30 mouse cellular contexts compared by ENCODE assay signal in the genomic region with DNA sequence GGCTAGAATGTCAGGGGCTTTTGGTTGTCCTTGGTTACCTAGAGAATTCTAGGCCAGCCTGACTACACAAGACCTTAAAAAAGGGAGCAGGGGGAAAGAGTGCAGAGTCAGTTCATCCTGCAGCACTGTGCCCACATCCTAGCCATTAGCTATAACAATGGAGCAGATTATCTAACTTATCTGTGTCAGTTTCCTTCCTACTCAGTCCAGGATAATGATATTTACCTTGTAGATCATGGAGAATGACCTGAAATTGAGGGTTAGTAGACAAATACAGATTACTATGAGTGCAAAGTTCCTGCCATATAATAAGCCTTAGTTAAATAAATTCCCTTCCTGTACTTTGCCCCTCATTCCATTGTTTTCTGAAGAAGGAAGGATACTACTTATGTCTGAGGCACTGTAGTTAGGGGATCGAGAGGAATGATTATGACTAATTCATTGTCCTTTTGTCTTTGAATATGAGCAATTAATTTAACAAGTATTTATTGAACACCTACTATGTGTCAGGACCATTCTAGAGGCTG. TPM values are rescaled to one million over a fixed set of nuclear protein-coding genes. Genes with fewer than 3 reads are reported as not detected.
A peak's percentile ranks its signal among the peaks of the same experiment; 100 is the strongest.
DNase-seq lines count a peak whose midpoint lies in the region; ATAC-seq and TF ChIP-seq lines count a peak whose summit lies in the region.
"Had no signal": no experiment of that assay in that cellular context is flagged by ENCODE, and none has a peak within 500 bp of the region (broad histone marks: within the 10 kb centered on the region; RNA-seq: fewer than 3 reads in every experiment).

No protein-coding gene starts in this region.

- H3K27ac ChIP-seq in testis, adult 2 months (ENCODE audit: control insufficient read depth, insufficient read depth, low read depth, low read length): no peak overlapping the region
- no peak overlapping the region; the same call in 1 of the 2 replicates for H3K27ac ChIP-seq in intestine, embryonic 16.5 days (ENCODE audit: low read length)
- H3K27ac ChIP-seq in stomach, embryonic 16.5 days (ENCODE audit: low read length): no peak overlapping the region
- H3K27ac ChIP-seq: embryonic facial prominence, embryonic 12.5 days; embryonic facial prominence, embryonic 15.5 days; gastrocnemius, adult 2 months; heart, embryonic 10.5 days; heart, embryonic 13.5 days; hindbrain, embryonic 14.5 days had no signal

- peak; percentile 93 for ATAC-seq in intestine, embryonic 16.5 days
- ATAC-seq in stomach, embryonic 16.5 days (ENCODE audit: insufficient read depth, low FRiP score): peak; percentile 62
- ATAC-seq: CD4-positive, CD25-positive, alpha-beta regulatory T cell, adult 4 months; forebrain, embryonic 14.5 days; forebrain, postnatal 0 days had no signal

- TF ChIP-seq POLR2A in testis, adult 2 months (IDR thresholded peaks at IDR 0.05; ENCODE audit: control insufficient read depth, low read depth, low read length): no peak

- TF ChIP-seq CTCF in testis, adult 2 months (IDR thresholded peaks at IDR 0.05; ENCODE audit: control insufficient read depth, insufficient read depth, insufficient replicate concordance, low read depth, low read length): no peak

- H3K9ac ChIP-seq in intestine, embryonic 16.5 days (ENCODE audit: low read depth, low read length): no peak overlapping the region
- H3K9ac ChIP-seq in stomach, embryonic 16.5 days (ENCODE audit: low read length): no peak overlapping the region
- H3K9ac ChIP-seq: embryonic facial prominence, embryonic 12.5 days; embryonic facial prominence, embryonic 15.5 days; forebrain, postnatal 0 days; heart, embryonic 13.5 days; hindbrain, embryonic 14.5 days had no signal

- H3K4me1 ChIP-seq in testis, adult 2 months (ENCODE audit: control insufficient read depth, insufficient read depth, low read length): no peaks in the 10 kb centered on the region; the same call in 1 of the 2 replicates
- H3K4me1 ChIP-seq in intestine, embryonic 16.5 days (ENCODE audit: control insufficient read depth, insufficient read depth, low read length): no peaks in the 10 kb centered on the region
- no peaks in the 10 kb centered on the region for H3K4me1 ChIP-seq in stomach, embryonic 16.5 days (ENCODE audit: control insufficient read depth, insufficient read depth, low read length)
- H3K4me1 ChIP-seq: embryonic facial prominence, embryonic 12.5 days; embryonic facial prominence, embryonic 15.5 days; heart, embryonic 10.5 days; heart, embryonic 13.5 days had no signal

- WGBS in intestine, embryonic 16.5 days: 48% methylated on average over 1 of the region's 1 CpGs
- 51% methylated on average over 1 of the region's 1 CpGs for WGBS in stomach, embryonic 16.5 days

- no peak for DNase-seq in testis, postnatal 10 days (ENCODE audit: low spot score)
- no peak for DNase-seq in retina, embryonic 14.5 days (ENCODE audit: low spot score)
- no peak for DNase-seq in layer of hippocampus, adult 11-12 months (ENCODE audit: low spot score)
- DNase-seq: adrenal gland, adult 2 months; adrenal gland, postnatal 14 days; cerebellum, adult 11 months; cerebellum, adult 2 months; cerebellum, adult 9-11 months; cerebellum, postnatal 25 days; forebrain, postnatal 0 days; gastrocnemius, adult 2 months; gastrocnemius, postnatal 14 days; heart, adult 18-20 months; heart, postnatal 14 days; heart, postnatal 4 days had no signal

- no peaks in the 10 kb centered on the region for H3K9me3 ChIP-seq in intestine, embryonic 16.5 days (ENCODE audit: control insufficient read depth, low read length)
- H3K9me3 ChIP-seq in stomach, embryonic 16.5 days (replicated peaks; ENCODE audit: control insufficient read depth, low read length): no peaks in the 10 kb centered on the region
- H3K9me3 ChIP-seq: embryonic facial prominence, embryonic 12.5 days; embryonic facial prominence, embryonic 15.5 days; heart, embryonic 10.5 days; heart, embryonic 13.5 days had no signal

- H3K4me3 ChIP-seq in testis, adult 2 months (ENCODE audit: control insufficient read depth, low read depth, low read length): peak overlapping the region; percentile 81; the same call in 1 of the 2 replicates
- no peak overlapping the region for H3K4me3 ChIP-seq in intestine, embryonic 16.5 days (ENCODE audit: low read length)
- no peak overlapping the region for H3K4me3 ChIP-seq in stomach, embryonic 16.5 days (replicated peaks; ENCODE audit: low read length)
- H3K4me3 ChIP-seq: embryonic facial prominence, embryonic 12.5 days; embryonic facial prominence, embryonic 15.5 days; gastrocnemius, adult 2 months; heart, embryonic 10.5 days; heart, embryonic 13.5 days had no signal

- no peaks in the 10 kb centered on the region for H3K36me3 ChIP-seq in testis, adult 2 months (ENCODE audit: control insufficient read depth, insufficient read depth, low read length)
- no peaks in the 10 kb centered on the region for H3K36me3 ChIP-seq in intestine, embryonic 16.5 days (ENCODE audit: control insufficient read depth, insufficient read depth, low read length)
- H3K36me3 ChIP-seq in stomach, embryonic 16.5 days (ENCODE audit: control insufficient read depth, insufficient read depth, low read length): no peaks in the 10 kb centered on the region
- H3K36me3 ChIP-seq: embryonic facial prominence, embryonic 12.5 days; embryonic facial prominence, embryonic 15.5 days; heart, embryonic 10.5 days; heart, embryonic 13.5 days had no signal

- no peaks in the 10 kb centered on the region for H3K27me3 ChIP-seq in testis, adult 2 months (ENCODE audit: control insufficient read depth, insufficient read depth, low read length)
- H3K27me3 ChIP-seq in intestine, embryonic 16.5 days (replicated peaks; ENCODE audit: control insufficient read depth, insufficient read depth, low read length): no peaks in the 10 kb centered on the region
- no peaks in the 10 kb centered on the region; the same call in 1 of the 2 replicates for H3K27me3 ChIP-seq in stomach, embryonic 16.5 days (ENCODE audit: control insufficient read depth, insufficient read depth, low read length)
- H3K27me3 ChIP-seq: embryonic facial prominence, embryonic 12.5 days; embryonic facial prominence, embryonic 15.5 days; heart, embryonic 13.5 days had no signal

- no peak overlapping the region for H3K4me2 ChIP-seq in intestine, embryonic 16.5 days (ENCODE audit: low read depth, low read length)
- H3K4me2 ChIP-seq in stomach, embryonic 16.5 days (ENCODE audit: low read depth, low read length): no peak overlapping the region
- H3K4me2 ChIP-seq: embryonic facial prominence, embryonic 12.5 days; embryonic facial prominence, embryonic 15.5 days; heart, embryonic 13.5 days; hindbrain, embryonic 14.5 days had no signal

RNA-seq across cellular contexts. Expression of gene Pde1b, which starts 23.7 kb away (rescaled TPM):
- 4.2 and 5.4 TPM in 2 replicates for polyA plus RNA-seq in testis, adult 2 months (2012; rRNA removed)
- polyA plus RNA-seq in intestine, embryonic 16.5 days (2015; fragmentation: Nextera tagmentation; extraction: Ambion mirVana): 5.1 and 5.8 TPM in 2 replicates
- 10.7 and 10.8 TPM in 2 replicates for polyA plus RNA-seq in stomach, embryonic 16.5 days (2015; fragmentation: Nextera tagmentation; extraction: Ambion mirVana)

RNA-seq across cellular contexts. Expression of gene Nckap1l, which starts 25.5 kb away (rescaled TPM):
- 58.5 and 61.5 TPM in 2 replicates for polyA plus RNA-seq in testis, adult 2 months (2012; rRNA removed)
- polyA plus RNA-seq in intestine, embryonic 16.5 days (2015; fragmentation: Nextera tagmentation; extraction: Ambion mirVana): 3.7 and 3.8 TPM in 2 replicates
- polyA plus RNA-seq in stomach, embryonic 16.5 days (2015; fragmentation: Nextera tagmentation; extraction: Ambion mirVana): 4.5 and 4.6 TPM in 2 replicates

RNA-seq across cellular contexts. Expression of gene Gtsf2, which starts 30.9 kb away (rescaled TPM):
- 111 and 129 TPM in 2 replicates for polyA plus RNA-seq in testis, adult 2 months (2012; rRNA removed)
- not detected in 2 replicates for polyA plus RNA-seq in intestine, embryonic 16.5 days (2015; fragmentation: Nextera tagmentation; extraction: Ambion mirVana)
- polyA plus RNA-seq in stomach, embryonic 16.5 days (2015; fragmentation: Nextera tagmentation; extraction: Ambion mirVana): not detected in 2 replicates
- polyA plus RNA-seq: adrenal gland, adult 2 months; C2C12; CD4-positive, CD25-positive, alpha-beta regulatory T cell, adult 4 months; embryonic facial prominence, embryonic 12.5 days; embryonic facial prominence, embryonic 15.5 days; forebrain, embryonic 14.5 days; forebrain, postnatal 0 days; frontal cortex, adult 2 months; heart, embryonic 10.5 days; heart, embryonic 13.5 days; heart, embryonic 16.5 days; hindbrain, embryonic 11.5 days; hindbrain, embryonic 14.5 days had no signal

RNA-seq across cellular contexts. Expression of gene Gtsf1, which starts 48.9 kb away (rescaled TPM):
- 491 and 515 TPM in 2 replicates for polyA plus RNA-seq in testis, adult 2 months (2012; rRNA removed)
- not detected in 2 replicates for polyA plus RNA-seq in intestine, embryonic 16.5 days (2015; fragmentation: Nextera tagmentation; extraction: Ambion mirVana)
- not detected in 2 replicates for polyA plus RNA-seq in stomach, embryonic 16.5 days (2015; fragmentation: Nextera tagmentation; extraction: Ambion mirVana)
- polyA plus RNA-seq: adrenal gland, adult 2 months; CD4-positive, CD25-positive, alpha-beta regulatory T cell, adult 4 months; embryonic facial prominence, embryonic 12.5 days; embryonic facial prominence, embryonic 15.5 days; forebrain, embryonic 11.5 days; forebrain, embryonic 14.5 days; forebrain, postnatal 0 days; hindbrain, embryonic 11.5 days; hindbrain, embryonic 14.5 days had no signal

RNA-seq across cellular contexts. Expression of gene Ppp1r1a, which starts 58.7 kb away (rescaled TPM):
- 0.07 and 0.35 TPM in 2 replicates for polyA plus RNA-seq in testis, adult 2 months (2012; rRNA removed)
- 7.5 and 8.4 TPM in 2 replicates for polyA plus RNA-seq in intestine, embryonic 16.5 days (2015; fragmentation: Nextera tagmentation; extraction: Ambion mirVana)
- 11.2 and 14.0 TPM in 2 replicates for polyA plus RNA-seq in stomach, embryonic 16.5 days (2015; fragmentation: Nextera tagmentation; extraction: Ambion mirVana)
- polyA plus RNA-seq: CD4-positive, CD25-positive, alpha-beta regulatory T cell, adult 4 months had no signal

Comparison
In these comparisons a context has a peak if more than half of its experiments do, and no peak if none do; other contexts are left out.
1. RNA of gene Nckap1l, which starts 25.5 kb away (polyA plus RNA-seq): 58.5 to 61.5 TPM in testis, adult 2 months; 4.5 to 4.6 TPM in stomach, embryonic 16.5 days and 3.7 to 3.8 TPM in intestine, embryonic 16.5 days; every median in the first group is over 10 times any median in the second.
2. RNA of gene Gtsf2, which starts 30.9 kb away (polyA plus RNA-seq): 111 to 129 TPM in testis, adult 2 months; not detected in stomach, embryonic 16.5 days and not detected in intestine, embryonic 16.5 days; every median in the first group is over 10 times any median in the second.